Mouse (Mus musculus): ENCODE results near the gene Nol11. TPM values are rescaled to one million over a fixed set of nuclear protein-coding genes. Genes with fewer than 3 reads are reported as not detected.

Gene Nol11
- 59.0 TPM for polyA plus RNA-seq (2017; shearing (Covaris generic))

DNA sequence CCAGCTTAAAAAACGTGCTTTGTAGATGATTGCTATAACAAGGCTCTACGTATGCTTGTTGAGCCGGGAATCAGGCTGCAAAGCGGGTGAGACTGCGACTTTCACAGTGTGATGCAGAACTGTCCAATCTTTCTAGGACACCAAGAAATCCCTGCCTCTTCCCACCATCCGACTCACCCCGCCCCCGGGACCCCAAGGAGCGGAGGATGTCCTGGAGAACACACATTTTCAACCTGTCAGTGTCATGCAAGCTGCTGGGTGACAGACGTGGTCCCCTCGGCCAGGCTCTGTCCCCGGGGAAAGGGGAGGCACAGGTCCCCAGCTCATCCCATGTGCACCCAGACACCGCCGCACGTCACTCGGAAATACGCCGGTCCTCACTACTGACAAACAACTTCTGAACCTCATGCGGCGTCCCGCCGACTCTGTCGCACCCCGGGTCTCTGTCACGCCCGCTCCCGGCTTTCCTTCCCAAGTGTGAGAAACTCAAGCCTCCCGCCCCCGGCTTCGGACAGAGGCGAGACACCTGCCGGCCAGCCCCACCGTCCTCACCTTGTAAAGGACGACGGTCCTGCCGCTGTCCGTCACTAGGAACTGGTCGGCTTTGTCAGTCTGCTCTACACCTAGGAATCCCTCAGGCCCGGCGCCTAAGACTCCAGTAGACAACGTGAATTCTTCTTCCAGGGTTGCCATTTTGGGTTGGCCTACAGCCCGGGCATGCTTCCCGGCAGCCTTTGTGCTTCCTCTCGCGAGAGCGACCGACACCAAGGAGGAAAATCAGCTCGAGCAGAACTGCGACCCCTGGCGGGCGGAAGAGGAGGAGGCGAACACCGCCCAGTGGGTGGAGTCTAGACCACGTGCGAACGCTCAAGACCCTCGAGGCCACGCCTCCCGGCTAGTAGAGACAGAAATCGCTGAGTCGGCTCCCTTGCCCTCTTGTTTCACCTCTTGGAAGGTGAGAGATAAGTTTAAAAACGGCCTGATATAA, at the start of gene Nol11:
Nol11 (minus strand) TSS at position 817 of the 988 bp plus-strand sequence.

DNA sequence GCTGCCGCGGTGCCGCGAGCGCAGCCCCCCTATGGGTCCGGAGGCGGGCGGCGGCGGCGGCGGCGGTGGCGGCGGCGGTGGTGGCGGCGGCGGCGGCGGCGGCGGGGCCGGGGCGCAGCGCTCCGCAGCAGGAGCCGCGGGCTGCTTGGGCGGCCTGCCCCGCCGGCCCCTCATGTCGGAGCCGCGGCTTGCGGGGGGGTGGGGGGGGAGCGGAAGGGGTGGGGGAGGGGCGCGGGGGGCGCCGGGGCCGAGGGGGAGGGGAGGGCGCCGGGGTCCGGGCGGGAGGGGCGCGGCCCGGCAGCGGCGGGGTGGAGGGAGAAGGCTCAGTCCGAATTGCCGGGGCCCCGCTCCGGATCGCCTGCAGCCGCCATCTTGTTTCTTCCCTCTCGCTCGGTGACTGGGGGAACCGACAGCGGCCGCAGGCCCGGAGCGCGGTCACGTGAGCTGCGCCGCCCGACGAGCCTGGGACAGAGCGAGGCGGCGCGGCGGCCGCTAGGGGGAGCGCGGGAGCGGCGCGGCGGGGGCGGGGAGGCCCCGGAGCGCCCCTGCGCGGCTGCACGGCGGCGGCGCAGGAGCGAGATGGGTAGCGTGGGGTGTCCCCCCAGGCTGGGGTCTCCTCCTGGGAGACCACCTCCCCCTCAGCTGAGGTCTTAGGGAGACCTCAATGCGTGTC, 57.3 kb downstream of the Nol11 start, which contains the start of gene Bptf:
Bptf (minus strand) TSS at position 379 of the 673 bp plus-strand sequence.

Other genes with a start within 250 kb of the Nol11 start
- gene Kpna2, start 189.8 kb downstream of the Nol11 start, polyA plus RNA-seq (2017; shearing (Covaris generic)), result 95.7 TPM
- gene 1810010H24Rik, start 163.7 kb downstream of the Nol11 start, polyA plus RNA-seq (2017; shearing (Covaris generic)), result 0.45 TPM
- gene Bptf, start 57.3 kb downstream of the Nol11 start, polyA plus RNA-seq (2017; shearing (Covaris generic)), result 23.8 TPM

Data from inflammation-experienced regulatory T-cells, adult 16 weeks (primary cell).